Mouse (Mus musculus) CH12.LX (cell line): Measurements from ENCODE around the gene Cdkn2d.

Source experiments
- CTCF ChIP-seq, 2 experiments: IDR thresholded peaks in 1 of 2; conservative IDR thresholded peaks in 1 of 2; 2 replicates each; pipeline ENCODE4 v1.5.1; 2011 to 2012; ENCODE audit warnings: low read depth in 2 of 2, low read length in 2 of 2, improper control_type of control experiment in 1 of 2, inconsistent platforms in 1 of 2, mild to moderate bottlenecking in 1 of 2, moderate library complexity in 1 of 2
- EP300 ChIP-seq: IDR thresholded peaks from 2 replicates; pipeline ENCODE4 v1.6.1; 2011; ENCODE audit warnings: low read length, improper control_type of control experiment
- NELFE ChIP-seq: IDR thresholded peaks from 2 replicates; pipeline ENCODE4 v1.6.1; 2011; ENCODE audit warnings: low read depth, low read length, improper control_type of control experiment
- POLR2A ChIP-seq: IDR thresholded peaks from 2 replicates; pipeline ENCODE4 v1.6.1; 2011; ENCODE audit warnings: low read depth, mild to moderate bottlenecking, improper control_type of control experiment, low read length
- USF1 ChIP-seq: IDR thresholded peaks from 2 replicates; pipeline ENCODE4 v1.6.1; 2014; ENCODE audit warnings: low read depth, mild to moderate bottlenecking, inconsistent platforms, low read length, improper control_type of control experiment
- USF2 ChIP-seq: conservative IDR thresholded peaks from 2 replicates; pipeline ENCODE4 v1.6.1; 2011; ENCODE audit warnings: low read depth, low read length, improper control_type of control experiment

- TF ChIP-seq POLR2A (no peak), CTCF (conservative IDR thresholded peaks at IDR 0.05 in 1 of 2, IDR thresholded peaks at IDR 0.05 in 1 of 2; ENCODE audit: low read depth in 2 of 2, low read length in 2 of 2) (no peak), NELFE (no peak), USF2 (no peak), EP300 (no peak), USF1 (no peak)
Measured at GRCm38 (mm10) chr9:21268305-21268704, 22.9 kb downstream of the Cdkn2d start.
